Comparison of ENCODE assay signal across 9 mouse cellular contexts in the genomic region with DNA sequence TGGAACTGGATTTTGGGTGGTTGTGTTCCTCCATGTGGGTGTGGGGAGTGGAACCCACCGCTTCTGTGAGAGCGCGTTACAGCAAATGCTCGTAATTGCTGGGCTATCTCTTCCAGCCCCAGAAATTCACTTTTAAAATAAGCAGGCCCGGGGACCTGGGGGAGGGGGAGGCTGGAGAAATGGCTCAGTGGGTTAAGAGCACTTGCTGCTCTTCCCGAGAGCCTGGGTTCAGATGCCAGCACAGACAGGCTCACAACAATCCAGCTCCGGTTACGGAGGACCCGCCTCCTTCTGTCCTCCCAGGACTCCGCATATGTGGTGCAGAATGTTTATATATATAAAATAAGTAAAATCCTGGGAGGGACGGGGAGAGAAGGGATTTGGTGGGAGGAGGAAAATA. TPM values are rescaled to one million over a fixed set of nuclear protein-coding genes. Genes with fewer than 3 reads are reported as not detected.
DNase-seq lines count a peak whose midpoint lies in the region; ATAC-seq and TF ChIP-seq lines count a peak whose summit lies in the region.
"Had no signal": no experiment of that assay in that cellular context is flagged by ENCODE, and none has a peak within 500 bp of the region (broad histone marks: within the 10 kb centered on the region; RNA-seq: fewer than 3 reads in every experiment).

No protein-coding gene starts in this region.

- H3K9ac ChIP-seq in heart, postnatal 0 days (replicated peaks; ENCODE audit: low read depth, low read length), result no peak overlapping the region
- peak overlapping the region; percentile 95 for H3K9ac ChIP-seq in embryonic facial prominence, embryonic 11.5 days (replicated peaks; ENCODE audit: low read length)
- peak overlapping the region; percentile 26; the same call in 1 of the 2 replicates for H3K9ac ChIP-seq in intestine, embryonic 15.5 days

- peaks cover 33% of the 10 kb centered on the region for H3K79me2 ChIP-seq in myocyte (ENCODE audit: control insufficient read depth, insufficient read depth)

- no peak overlapping the region for H3K27ac ChIP-seq in heart, postnatal 0 days (ENCODE audit: low read depth)
- H3K27ac ChIP-seq in embryonic facial prominence, embryonic 11.5 days (replicated peaks; ENCODE audit: low read depth, low read length), result peak overlapping the region; percentile 66; the same call in 1 of the 2 replicates
- 0 out of 2 replicates have a peak overlapping the region, but pooled peaks have one; percentile 94 for H3K27ac ChIP-seq in intestine, embryonic 15.5 days

- no peak for TF ChIP-seq POLR2A in myocyte (IDR thresholded peaks at IDR 0.05; ENCODE audit: insufficient read length, low read depth)

- no peak overlapping the region for H3K4me3 ChIP-seq in heart, postnatal 0 days (ENCODE audit: low read depth, low read length)
- peak overlapping the region; percentile 95 for H3K4me3 ChIP-seq in embryonic facial prominence, embryonic 11.5 days (ENCODE audit: low read depth, low read length)
- peak overlapping the region; percentile 94 for H3K4me3 ChIP-seq in intestine, embryonic 15.5 days (replicated peaks)
- H3K4me3 ChIP-seq in myocyte, result peak overlapping the region; percentile 56

- H3K9me3 ChIP-seq in heart, postnatal 0 days (replicated peaks; ENCODE audit: control insufficient read depth, low read length), result no peaks in the 10 kb centered on the region
- H3K9me3 ChIP-seq in embryonic facial prominence, embryonic 11.5 days (replicated peaks; ENCODE audit: control insufficient read depth, low read length), result no peaks in the 10 kb centered on the region
- no peaks in the 10 kb centered on the region for H3K9me3 ChIP-seq in intestine, embryonic 15.5 days

- peak overlapping the region; percentile 96; the same call in 1 of the 2 replicates for H3K4me2 ChIP-seq in heart, postnatal 0 days (ENCODE audit: low read depth, low read length)
- peak overlapping the region; percentile 96 for H3K4me2 ChIP-seq in embryonic facial prominence, embryonic 11.5 days (ENCODE audit: low read depth, low read length)
- H3K4me2 ChIP-seq in intestine, embryonic 15.5 days (replicated peaks), result peak overlapping the region; percentile 86
- peak overlapping the region; percentile 100 for H3K4me2 ChIP-seq in myocyte (ENCODE audit: low read depth)

- H3K4me1 ChIP-seq in heart, postnatal 0 days (ENCODE audit: control insufficient read depth, insufficient read depth), result peaks cover 30% of the 10 kb centered on the region
- H3K4me1 ChIP-seq in embryonic facial prominence, embryonic 11.5 days (ENCODE audit: control insufficient read depth, insufficient read depth, low read length), result peaks cover 7% of the 10 kb centered on the region
- H3K4me1 ChIP-seq in intestine, embryonic 15.5 days (replicated peaks), result peaks cover 53% of the 10 kb centered on the region

- TF ChIP-seq CTCF in heart, postnatal 0 days (IDR thresholded peaks at IDR 0.05; ENCODE audit: low read depth), result no peak

- no peak for TF ChIP-seq EP300 in heart, postnatal 0 days (IDR thresholded peaks at IDR 0.05; ENCODE audit: low read depth)

- ATAC-seq in heart, postnatal 0 days (ENCODE audit: insufficient read depth, low read depth), result no peak
- ATAC-seq in embryonic facial prominence, embryonic 11.5 days (replicated peaks; ENCODE audit: insufficient number of reproducible peaks, low FRiP score, low TSS enrichment, low read depth), result no peak
- no peak for ATAC-seq in intestine, embryonic 15.5 days
- ATAC-seq in activated CD4-positive, CD25-positive, alpha-beta regulatory T cell, adult 4 months, result no peak

- no peak overlapping the region for H3ac ChIP-seq in myocyte (ENCODE audit: control insufficient read depth, insufficient read length)

- no peak for DNase-seq in heart, postnatal 0 days (ENCODE audit: low spot score)
- DNase-seq in heart, adult 8-10 months (ENCODE audit: low spot score), result no peak
- DNase-seq in embryonic facial prominence, embryonic 11.5 days (ENCODE audit: low spot score), result peak; percentile 59
- no peak for DNase-seq in adrenal gland, postnatal 36 days
- DNase-seq in left cerebral cortex, adult 8-10 months (ENCODE audit: low spot score in 2 of 2), result no peak
- DNase-seq: cerebellum, adult 9-11 months had no signal

- WGBS in heart, postnatal 0 days, result 35% methylated on average over 11 of the region's 11 CpGs
- 6% methylated on average over 11 of the region's 11 CpGs for WGBS in embryonic facial prominence, embryonic 11.5 days
- WGBS in intestine, embryonic 15.5 days, result 18% methylated on average over 11 of the region's 11 CpGs

- H3K27me3 ChIP-seq in heart, postnatal 0 days (ENCODE audit: control insufficient read depth, insufficient read depth, low read length), result no peaks in the 10 kb centered on the region
- no peaks in the 10 kb centered on the region for H3K27me3 ChIP-seq in embryonic facial prominence, embryonic 11.5 days (ENCODE audit: control insufficient read depth, insufficient read depth, low read length)
- H3K27me3 ChIP-seq in intestine, embryonic 15.5 days (replicated peaks), result no peaks in the 10 kb centered on the region
- no peaks in the 10 kb centered on the region for H3K27me3 ChIP-seq in myocyte (ENCODE audit: control insufficient read depth, insufficient read depth, insufficient read length)

- peaks cover 19% of the 10 kb centered on the region for H3K36me3 ChIP-seq in heart, postnatal 0 days (replicated peaks; ENCODE audit: control insufficient read depth, insufficient read depth, low read length)
- H3K36me3 ChIP-seq in embryonic facial prominence, embryonic 11.5 days (replicated peaks; ENCODE audit: control insufficient read depth, insufficient read depth, low read depth, low read length), result peaks cover 3% of the 10 kb centered on the region
- H3K36me3 ChIP-seq in intestine, embryonic 15.5 days, result peaks cover 8% of the 10 kb centered on the region
- no peaks in the 10 kb centered on the region for H3K36me3 ChIP-seq in myocyte (ENCODE audit: control insufficient read depth, insufficient read depth)

TF ChIP-seq in myocyte, 11 proteins besides CTCF, POLR2A, EP300 and RAD21 (continues in another document):
- TF ChIP-seq SRF (IDR thresholded peaks at IDR 0.05; ENCODE audit: control insufficient read depth, insufficient read length, low read depth), result no peak
- no peak for TF ChIP-seq E2F4 (IDR thresholded peaks at IDR 0.05; ENCODE audit: insufficient read depth)
- no peak for TF ChIP-seq USF1 (IDR thresholded peaks at IDR 0.05; ENCODE audit: low read depth)
- TF ChIP-seq CEBPB (IDR thresholded peaks at IDR 0.05; ENCODE audit: insufficient read depth, poor library complexity, severe bottlenecking), result no peak
- no peak for TF ChIP-seq REST (IDR thresholded peaks at IDR 0.05; ENCODE audit: insufficient read depth, insufficient read length)

RNA-seq across cellular contexts. Expression of gene Tgif2, which starts 2.9 kb away (rescaled TPM):
- total RNA-seq in heart, postnatal 0 days (2014; rRNA removed; ENCODE audit: low replicate concordance), result 19.7 and 28.3 TPM in 2 replicates
- 11.6 and 14.6 TPM in 2 replicates for polyA plus RNA-seq in heart, postnatal 0 days (2015; fragmentation: Nextera tagmentation; extraction: Ambion mirVana)
- under 1 TPM; 0.47 to 0.55 (median 0.51) TPM for total RNA-seq in heart, adult 8-10 months (2022)
- polyA plus RNA-seq in embryonic facial prominence, embryonic 11.5 days (2014; fragmentation: Nextera tagmentation; extraction: Ambion mirVana), result 91.0 and 97.6 TPM in 2 replicates
- 34.3 and 38.3 TPM in 2 replicates for polyA plus RNA-seq in intestine, embryonic 15.5 days (2015; fragmentation: Nextera tagmentation; extraction: Ambion mirVana)
- 11.2 TPM for polyA plus RNA-seq in myocyte (2012; fragmentation: generic; extraction: Trizol)
- 1 to 10 TPM; 3.9 to 4.4 TPM for total RNA-seq in adrenal gland, postnatal 36 days (2021)
- total RNA-seq in left cerebral cortex, adult 8-10 months (2022), result 1 to 10 TPM in 2 of 4 experiments, under 1 TPM in 2; 0.55 to 1.1 (median 0.84) TPM
- 1 to 10 TPM; 5.2 to 8.5 TPM for polyA plus RNA-seq in activated CD4-positive, CD25-positive, alpha-beta regulatory T cell, adult 4 months (2017; shearing (Covaris generic))

RNA-seq across cellular contexts. Expression of gene 4930518I15Rik, which starts 15.0 kb away (rescaled TPM):
- total RNA-seq in heart, postnatal 0 days (2014; rRNA removed; ENCODE audit: low replicate concordance), result 0.12 TPM in 1 of 2 replicates, not detected in the other
- polyA plus RNA-seq in heart, postnatal 0 days (2015; fragmentation: Nextera tagmentation; extraction: Ambion mirVana), result 3.2 and 3.8 TPM in 2 replicates
- 1 to 10 TPM in 1 of 4 experiments, under 1 TPM in 3; 0.40 to 1.4 (median 0.56) TPM for total RNA-seq in heart, adult 8-10 months (2022)
- polyA plus RNA-seq in embryonic facial prominence, embryonic 11.5 days (2014; fragmentation: Nextera tagmentation; extraction: Ambion mirVana), result 4.3 and 5.5 TPM in 2 replicates
- polyA plus RNA-seq in intestine, embryonic 15.5 days (2015; fragmentation: Nextera tagmentation; extraction: Ambion mirVana), result 5.3 and 6.7 TPM in 2 replicates
- polyA plus RNA-seq in myocyte (2012; fragmentation: generic; extraction: Trizol), result 0.26 TPM
- 1 to 10 TPM; 1.4 to 3.2 TPM for total RNA-seq in adrenal gland, postnatal 36 days (2021)
- total RNA-seq in left cerebral cortex, adult 8-10 months (2022), result 1 to 10 TPM; 2.4 to 3.6 (median 2.8) TPM
- polyA plus RNA-seq in activated CD4-positive, CD25-positive, alpha-beta regulatory T cell, adult 4 months (2017; shearing (Covaris generic)), result 10 to 100 TPM; 16.3 to 25.4 TPM

RNA-seq across cellular contexts. Expression of gene Rab5if, which starts 20.2 kb away (rescaled TPM):
- total RNA-seq in heart, postnatal 0 days (2014; rRNA removed; ENCODE audit: low replicate concordance), result 155 and 219 TPM in 2 replicates
- polyA plus RNA-seq in heart, postnatal 0 days (2015; fragmentation: Nextera tagmentation; extraction: Ambion mirVana), result 186 and 188 TPM in 2 replicates
- total RNA-seq in heart, adult 8-10 months (2022), result 100 to 1,000 TPM in 2 of 4 experiments, 10 to 100 TPM in 2; 90.3 to 107 (median 102) TPM
- 217 and 219 TPM in 2 replicates for polyA plus RNA-seq in embryonic facial prominence, embryonic 11.5 days (2014; fragmentation: Nextera tagmentation; extraction: Ambion mirVana)
- 304 and 311 TPM in 2 replicates for polyA plus RNA-seq in intestine, embryonic 15.5 days (2015; fragmentation: Nextera tagmentation; extraction: Ambion mirVana)
- 191 TPM for polyA plus RNA-seq in myocyte (2012; fragmentation: generic; extraction: Trizol)
- total RNA-seq in adrenal gland, postnatal 36 days (2021), result 100 to 1,000 TPM; 244 to 346 TPM
- 10 to 100 TPM; 75.3 to 83.0 (median 79.6) TPM for total RNA-seq in left cerebral cortex, adult 8-10 months (2022)
- polyA plus RNA-seq in activated CD4-positive, CD25-positive, alpha-beta regulatory T cell, adult 4 months (2017; shearing (Covaris generic)), result 1 to 10 TPM; 4.1 to 7.6 TPM

RNA-seq across cellular contexts. Expression of gene Sla2, which starts 44.3 kb away (rescaled TPM):
- 1.5 TPM in 1 of 2 replicates, not detected in the other for total RNA-seq in heart, postnatal 0 days (2014; rRNA removed; ENCODE audit: low replicate concordance)
- 0.11 and 0.14 TPM in 2 replicates for polyA plus RNA-seq in heart, postnatal 0 days (2015; fragmentation: Nextera tagmentation; extraction: Ambion mirVana)
- total RNA-seq in heart, adult 8-10 months (2022), result under 1 TPM in 1 of 4 experiments, not detected in 3; 0.09 TPM
- 0.46 and 0.48 TPM in 2 replicates for polyA plus RNA-seq in embryonic facial prominence, embryonic 11.5 days (2014; fragmentation: Nextera tagmentation; extraction: Ambion mirVana)
- polyA plus RNA-seq in intestine, embryonic 15.5 days (2015; fragmentation: Nextera tagmentation; extraction: Ambion mirVana), result 0.53 and 0.66 TPM in 2 replicates
- 0.18 TPM for polyA plus RNA-seq in myocyte (2012; fragmentation: generic; extraction: Trizol)
- not detected for total RNA-seq in adrenal gland, postnatal 36 days (2021)
- under 1 TPM; 0.26 to 0.68 (median 0.30) TPM for total RNA-seq in left cerebral cortex, adult 8-10 months (2022)
- 10 to 100 TPM; 57.8 to 67.4 TPM for polyA plus RNA-seq in activated CD4-positive, CD25-positive, alpha-beta regulatory T cell, adult 4 months (2017; shearing (Covaris generic))

Comparison
In these comparisons a context has a peak if more than half of its experiments do, and no peak if none do; other contexts are left out.
1. RNA of gene Rab5if, which starts 20.2 kb away (polyA plus RNA-seq): 304 to 311 TPM in intestine, embryonic 15.5 days, 217 to 219 TPM in embryonic facial prominence, embryonic 11.5 days, 191 TPM in myocyte (single experiment) and 186 to 188 TPM in heart, postnatal 0 days; 4.1 to 7.6 TPM in activated CD4-positive, CD25-positive, alpha-beta regulatory T cell, adult 4 months; every median in the first group is over 10 times any median in the second.
2. Peak in every context shown above with its lines, with median percentiles within 50 percentile points of each other: H3K4me2 ChIP-seq.